Mouse (Mus musculus) adrenal gland, adult 8-10 months (tissue): ENCODE measurements around the gene Pla2g4a. TPM values are rescaled to one million over a fixed set of nuclear protein-coding genes. Genes with fewer than 3 reads are reported as not detected.
A peak's percentile ranks its signal among the peaks of the same experiment; 100 is the strongest.
"Not testable (repeated sequence)": the region's sequence is repeated elsewhere in the genome, so short reads cannot be mapped to it uniquely, and the experiment has no call there.

Experiments used
- DNase-seq: peaks from one replicate; pipeline ENCODE4 v3.0.0; 2022
- total RNA-seq, 4 experiments: library from RNA; stranded (reverse); gene quantifications; 2 replicates each; pipeline ENCODE4 v1.2.4; 2022

The Pla2g4a gene
- total RNA-seq, 4 experiments from 2014 or later, result 4.4 to 6.4 (median 6.0) TPM

GRCm38 (mm10) chr1:149929140-149929539 is 31.9 kb downstream of the Pla2g4a start:
- no peak for DNase-seq

- not testable (repeated sequence) for DNase-seq
Measured at GRCm38 (mm10) chr1:149923737-149924136, 37.4 kb downstream of the Pla2g4a start.

- no peak for DNase-seq
Measured at GRCm38 (mm10) chr1:149922219-149922618, 38.9 kb downstream of the Pla2g4a start.

GRCm38 (mm10) chr1:149921325-149921724 is 39.8 kb downstream of the Pla2g4a start:
- DNase-seq, result no peak

GRCm38 (mm10) chr1:149919301-149919700 is 41.8 kb downstream of the Pla2g4a start:
- DNase-seq, result no peak

GRCm38 (mm10) chr1:149912984-149913383 is 48.1 kb downstream of the Pla2g4a start:
- DNase-seq, result no peak

GRCm38 (mm10) chr1:149911050-149911449 is 50.0 kb downstream of the Pla2g4a start:
- DNase-seq, result no peak

GRCm38 (mm10) chr1:149898001-149898625 is 63.0 kb downstream of the Pla2g4a start:
- DNase-seq, result no peak

GRCm38 (mm10) chr1:149896590-149896989 is 64.5 kb downstream of the Pla2g4a start:
- no peak for DNase-seq

GRCm38 (mm10) chr1:149894940-149895339 is 66.2 kb downstream of the Pla2g4a start:
- no peak for DNase-seq

- DNase-seq, result no peak
Measured at GRCm38 (mm10) chr1:149893903-149894302, 67.2 kb downstream of the Pla2g4a start.

GRCm38 (mm10) chr1:149891057-149891456 is 70.0 kb downstream of the Pla2g4a start:
- DNase-seq, result no peak

GRCm38 (mm10) chr1:149882419-149883025 is 78.6 kb downstream of the Pla2g4a start:
- no peak for DNase-seq

GRCm38 (mm10) chr1:149878175-149878574 is 82.9 kb downstream of the Pla2g4a start:
- DNase-seq, result no peak

GRCm38 (mm10) chr1:149876502-149876901 is 84.6 kb downstream of the Pla2g4a start:
- no peak for DNase-seq

GRCm38 (mm10) chr1:149871625-149872024 is 89.5 kb downstream of the Pla2g4a start:
- DNase-seq, result no peak

- DNase-seq, result no peak
Measured at GRCm38 (mm10) chr1:149867323-149867722, 93.8 kb downstream of the Pla2g4a start.

- DNase-seq, result no peak
Measured at GRCm38 (mm10) chr1:149866202-149866601, 94.9 kb downstream of the Pla2g4a start.

GRCm38 (mm10) chr1:149862801-149863200 is 98.3 kb downstream of the Pla2g4a start:
- no peak for DNase-seq

- DNase-seq, result no peak
Measured at GRCm38 (mm10) chr1:149862181-149862580, 98.9 kb downstream of the Pla2g4a start.

- DNase-seq, result no peak
Measured at GRCm38 (mm10) chr1:149861543-149861942, 99.5 kb downstream of the Pla2g4a start.

GRCm38 (mm10) chr1:149858734-149859133 is 102.4 kb downstream of the Pla2g4a start:
- no peak for DNase-seq

- DNase-seq, result peak; percentile 35
Measured at GRCm38 (mm10) chr1:149856720-149857119, 104.4 kb downstream of the Pla2g4a start.

GRCm38 (mm10) chr1:149855581-149855980 is 105.5 kb downstream of the Pla2g4a start:
- DNase-seq, result no peak
